Mouse (Mus musculus): ENCODE results near the gene Adgre1. TPM values are rescaled to one million over a fixed set of nuclear protein-coding genes. Genes with fewer than 3 reads are reported as not detected.

Adgre1 gene
- 3.7 and 4.3 TPM in 2 replicates for polyA plus RNA-seq (2015; fragmentation: Nextera tagmentation; extraction: Ambion mirVana)

GRCm38 (mm10) chr17:57358441-57358840 is at the start of gene Adgre1:
Gene Adgre1 (plus strand): TSS chr17:57358691.
- H3K9ac ChIP-seq (ENCODE audit: low read depth, low read length): no peak within 1 kb of the TSS
- no peaks in the 10 kb centered on the region for H3K36me3 ChIP-seq (ENCODE audit: insufficient read depth, low read length)
- H3K4me1 ChIP-seq (replicated peaks; ENCODE audit: insufficient read depth, low read length): no peaks in the 10 kb centered on the region
- no peaks in the 10 kb centered on the region for H3K9me3 ChIP-seq (replicated peaks; ENCODE audit: low read length)
- no peaks in the 10 kb centered on the region for H3K27me3 ChIP-seq (ENCODE audit: insufficient read depth, low read length)
- DNase-seq (ENCODE audit: low spot score) (no peak), ATAC-seq (replicated peaks; ENCODE audit: low FRiP score, low read depth) (no peak)
- no peak within 1 kb of the TSS for H3K27ac ChIP-seq
- H3K4me2 ChIP-seq (ENCODE audit: low read length): no peak within 1 kb of the TSS
- no peak within 1 kb of the TSS for H3K4me3 ChIP-seq (replicated peaks; ENCODE audit: low read depth, low read length)
- 23% methylated on average over 1 of the region's 1 CpGs for WGBS
- no peak for TF ChIP-seq CTCF (IDR thresholded peaks at IDR 0.05; ENCODE audit: low read depth)

DNA sequence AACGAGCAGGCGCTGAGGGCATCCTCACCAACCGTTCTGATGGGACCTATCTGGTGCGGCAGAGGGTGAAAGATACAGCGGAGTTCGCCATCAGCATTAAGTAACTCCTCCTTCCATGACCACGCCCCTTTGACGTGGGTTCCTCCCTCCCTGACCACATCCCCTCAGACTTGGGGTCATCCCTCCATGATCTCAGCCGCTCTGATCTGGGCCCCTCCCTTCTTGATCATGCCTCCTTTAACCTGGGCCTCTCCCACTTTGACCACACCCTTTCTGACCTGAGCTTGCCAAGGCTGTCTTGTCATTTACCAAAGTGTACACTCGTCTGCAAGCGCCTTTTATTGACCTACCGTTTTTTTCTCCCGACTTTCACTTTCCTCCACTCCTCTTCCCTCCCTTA is 46.7 kb upstream of the Adgre1 start:
- no peak overlapping the region for H3K9ac ChIP-seq (ENCODE audit: low read depth, low read length)
- H3K27ac ChIP-seq: no peak overlapping the region
- no peaks in the 10 kb centered on the region for H3K27me3 ChIP-seq (ENCODE audit: insufficient read depth, low read length)
- DNase-seq (ENCODE audit: low spot score): no peak
- ATAC-seq (replicated peaks; ENCODE audit: low FRiP score, low read depth): 0 out of 2 replicates have a peak, but pooled peaks have one; percentile 25
- H3K4me3 ChIP-seq (replicated peaks; ENCODE audit: low read depth, low read length): no peak overlapping the region
- no peaks in the 10 kb centered on the region for H3K4me1 ChIP-seq (replicated peaks; ENCODE audit: insufficient read depth, low read length)
- no peak overlapping the region for H3K4me2 ChIP-seq (ENCODE audit: low read length)
- WGBS: 30% methylated on average over 13 of the region's 13 CpGs
- H3K36me3 ChIP-seq (ENCODE audit: insufficient read depth, low read length): no peaks in the 10 kb centered on the region
- no peak for TF ChIP-seq CTCF (IDR thresholded peaks at IDR 0.05; ENCODE audit: low read depth)
- no peaks in the 10 kb centered on the region for H3K9me3 ChIP-seq (replicated peaks; ENCODE audit: low read length)

DNA sequence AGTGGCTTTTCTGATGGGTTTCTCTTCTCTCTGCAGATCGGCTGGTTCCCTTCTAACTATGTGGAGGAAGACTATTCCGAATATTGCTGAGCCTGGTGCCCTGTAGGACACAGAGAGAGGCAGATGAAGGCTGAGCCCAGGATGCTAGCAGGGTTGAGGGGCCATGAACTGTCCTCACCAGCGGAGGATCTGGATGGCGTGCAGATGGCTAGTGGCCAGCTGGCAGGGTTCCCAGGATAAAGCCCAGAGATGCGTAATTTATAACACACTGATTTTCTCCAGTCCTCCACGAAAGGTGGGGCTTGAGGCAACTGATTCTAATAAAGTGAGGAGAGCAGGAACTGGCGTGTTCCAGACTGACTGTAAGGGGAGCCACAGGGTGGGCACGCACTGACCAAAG is 30.9 kb upstream of the Adgre1 start:
- H3K9me3 ChIP-seq (replicated peaks; ENCODE audit: low read length): no peaks in the 10 kb centered on the region
- H3K4me2 ChIP-seq (ENCODE audit: low read length): no peak overlapping the region
- no peak for TF ChIP-seq CTCF (IDR thresholded peaks at IDR 0.05; ENCODE audit: low read depth)
- 53% methylated on average over 8 of the region's 8 CpGs for WGBS
- no peaks in the 10 kb centered on the region for H3K4me1 ChIP-seq (replicated peaks; ENCODE audit: insufficient read depth, low read length)
- DNase-seq (ENCODE audit: low spot score) (no peak), ATAC-seq (replicated peaks; ENCODE audit: low FRiP score, low read depth) (no peak)
- H3K4me3 ChIP-seq (replicated peaks; ENCODE audit: low read depth, low read length): no peak overlapping the region
- no peaks in the 10 kb centered on the region for H3K27me3 ChIP-seq (ENCODE audit: insufficient read depth, low read length)
- no peak overlapping the region for H3K27ac ChIP-seq
- no peaks in the 10 kb centered on the region for H3K36me3 ChIP-seq (ENCODE audit: insufficient read depth, low read length)
- H3K9ac ChIP-seq (ENCODE audit: low read depth, low read length): no peak overlapping the region

DNA sequence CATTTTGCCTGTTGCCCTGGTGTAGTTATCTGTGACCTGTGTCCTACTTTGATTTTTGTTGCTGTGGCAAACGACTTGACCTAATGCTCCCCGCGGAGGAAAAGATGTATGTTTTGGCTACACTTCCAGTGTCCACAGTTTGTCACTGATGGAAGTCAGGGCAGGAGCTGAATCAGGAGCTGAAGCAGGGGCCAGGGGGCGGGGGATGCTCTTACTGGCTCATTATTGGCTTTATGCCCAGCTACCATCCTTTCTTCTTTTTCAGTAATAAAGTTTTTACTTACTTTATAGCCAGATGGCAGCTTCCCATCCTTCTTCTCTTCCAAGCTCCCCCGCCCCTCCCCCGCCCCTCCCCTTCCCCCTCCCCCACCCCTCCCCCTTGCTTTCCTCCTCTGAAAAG is 29.5 kb upstream of the Adgre1 start:
- Histone ChIP-seq H3K4me1 (replicated peaks; ENCODE audit: insufficient read depth, low read length) (no peaks in the 10 kb centered on the region), H3K9ac (ENCODE audit: low read depth, low read length) (no peak overlapping the region), H3K4me2 (ENCODE audit: low read length) (no peak overlapping the region), H3K27ac (no peak overlapping the region), H3K36me3 (ENCODE audit: insufficient read depth, low read length) (no peaks in the 10 kb centered on the region), H3K9me3 (replicated peaks; ENCODE audit: low read length) (no peaks in the 10 kb centered on the region), H3K4me3 (replicated peaks; ENCODE audit: low read depth, low read length) (no peak overlapping the region), H3K27me3 (ENCODE audit: insufficient read depth, low read length) (no peaks in the 10 kb centered on the region)
- ATAC-seq (replicated peaks; ENCODE audit: low FRiP score, low read depth) (no peak), DNase-seq (ENCODE audit: low spot score) (peak; percentile 39)
- no peak for TF ChIP-seq CTCF (IDR thresholded peaks at IDR 0.05; ENCODE audit: low read depth)
- 23% methylated on average over 6 of the region's 6 CpGs for WGBS

DNA sequence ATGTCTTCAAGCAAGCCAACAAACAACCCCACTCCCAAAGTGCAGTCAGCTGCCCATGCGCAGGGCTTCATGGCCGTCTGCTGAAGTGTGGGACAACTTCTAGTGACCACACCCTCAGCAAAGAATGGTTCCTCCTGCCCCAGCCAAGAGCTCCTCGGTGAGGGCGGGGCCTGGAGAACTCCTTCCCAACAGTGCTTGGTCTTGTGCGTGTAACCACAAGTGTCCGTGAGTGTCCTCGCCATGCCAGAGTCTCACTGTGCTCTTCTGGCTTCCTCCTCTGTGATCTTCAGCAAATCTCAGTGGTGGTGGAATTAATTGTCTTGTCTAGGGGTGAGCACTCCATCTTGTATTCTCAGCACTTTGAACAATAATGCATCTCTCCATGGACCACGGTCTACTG is 27.5 kb upstream of the Adgre1 start:
- Histone ChIP-seq H3K27me3 (ENCODE audit: insufficient read depth, low read length) (no peaks in the 10 kb centered on the region), H3K9ac (ENCODE audit: low read depth, low read length) (no peak overlapping the region), H3K27ac (no peak overlapping the region), H3K4me2 (ENCODE audit: low read length) (no peak overlapping the region), H3K4me1 (replicated peaks; ENCODE audit: insufficient read depth, low read length) (no peaks in the 10 kb centered on the region), H3K4me3 (replicated peaks; ENCODE audit: low read depth, low read length) (no peak overlapping the region), H3K36me3 (ENCODE audit: insufficient read depth, low read length) (no peaks in the 10 kb centered on the region), H3K9me3 (replicated peaks; ENCODE audit: low read length) (no peaks in the 10 kb centered on the region)
- DNase-seq (ENCODE audit: low spot score) (no peak), ATAC-seq (replicated peaks; ENCODE audit: low FRiP score, low read depth) (no peak)
- TF ChIP-seq CTCF (IDR thresholded peaks at IDR 0.05; ENCODE audit: low read depth): no peak
- WGBS: 90% methylated on average over 8 of the region's 8 CpGs

DNA sequence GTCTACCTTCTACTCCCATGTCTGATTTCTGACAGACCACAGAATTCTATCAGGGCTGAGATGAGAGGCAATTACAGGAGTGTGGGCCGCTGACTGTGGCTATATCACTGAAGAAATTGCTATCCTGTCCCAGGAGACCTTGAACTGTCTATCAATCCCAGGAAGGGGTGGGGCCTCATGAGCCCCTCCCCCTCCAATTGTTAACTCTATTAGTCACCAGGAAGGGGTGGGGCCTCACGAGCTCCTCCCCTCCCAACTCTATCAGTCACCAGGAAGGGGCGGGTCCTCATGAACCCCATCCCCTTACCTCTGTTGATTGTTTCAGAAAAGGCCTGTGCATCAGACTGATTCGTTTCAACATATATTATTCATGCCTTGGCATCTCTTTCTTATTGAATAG is 26.2 kb upstream of the Adgre1 start:
- no peak overlapping the region for H3K4me3 ChIP-seq (replicated peaks; ENCODE audit: low read depth, low read length)
- WGBS: 83% methylated on average over 4 of the region's 4 CpGs
- H3K4me2 ChIP-seq (ENCODE audit: low read length): no peak overlapping the region
- no peaks in the 10 kb centered on the region for H3K4me1 ChIP-seq (replicated peaks; ENCODE audit: insufficient read depth, low read length)
- ATAC-seq (replicated peaks; ENCODE audit: low FRiP score, low read depth) (no peak), DNase-seq (ENCODE audit: low spot score) (no peak)
- no peaks in the 10 kb centered on the region for H3K27me3 ChIP-seq (ENCODE audit: insufficient read depth, low read length)
- H3K9me3 ChIP-seq (replicated peaks; ENCODE audit: low read length): no peaks in the 10 kb centered on the region
- H3K27ac ChIP-seq: no peak overlapping the region
- H3K36me3 ChIP-seq (ENCODE audit: insufficient read depth, low read length): no peaks in the 10 kb centered on the region
- no peak overlapping the region for H3K9ac ChIP-seq (ENCODE audit: low read depth, low read length)
- TF ChIP-seq CTCF (IDR thresholded peaks at IDR 0.05; ENCODE audit: low read depth): no peak

All from kidney, postnatal 0 days (tissue).